Mouse (Mus musculus): ENCODE measurements around the gene Phykpl. TPM values are rescaled to one million over a fixed set of nuclear protein-coding genes. Genes with fewer than 3 reads are reported as not detected.
A peak's percentile ranks its signal among the peaks of the same experiment; 100 is the strongest.

Phykpl gene
- total and polyA plus RNA-seq, 2 experiments from 2014 or later: 13.9 to 35.2 TPM

- peak within 1 kb of the TSS; percentile 76 for H3K9ac ChIP-seq (replicated peaks; ENCODE audit: low read depth, low read length)
- peak within 1 kb of the TSS; percentile 82 for H3K4me3 ChIP-seq (ENCODE audit: low read depth, low read length)
- TF ChIP-seq EP300 (IDR thresholded peaks at IDR 0.05; ENCODE audit: low read depth): peak; percentile 62; the same call in 1 of the 2 replicates
- no peak for TF ChIP-seq CTCF (IDR thresholded peaks at IDR 0.05; ENCODE audit: low read depth)
- H3K4me1 ChIP-seq (ENCODE audit: control insufficient read depth, insufficient read depth): peaks cover 21% of the 10 kb centered on the region
- H3K4me2 ChIP-seq (ENCODE audit: low read depth, low read length): peak within 1 kb of the TSS; percentile 94
- ATAC-seq (ENCODE audit: insufficient read depth, low read depth) (peak; percentile 91), DNase-seq (ENCODE audit: low spot score) (peak; percentile 99)
- WGBS: under 1% methylated on average over 51 of the region's 51 CpGs
- peaks cover 22% of the 10 kb centered on the region for H3K36me3 ChIP-seq (replicated peaks; ENCODE audit: control insufficient read depth, insufficient read depth, low read length)
- H3K9me3 ChIP-seq (replicated peaks; ENCODE audit: control insufficient read depth, low read length): no peaks in the 10 kb centered on the region
- peak within 1 kb of the TSS; percentile 70; the same call in 1 of the 2 replicates for H3K27ac ChIP-seq (ENCODE audit: low read depth)
- H3K27me3 ChIP-seq (ENCODE audit: control insufficient read depth, insufficient read depth, low read length): no peaks in the 10 kb centered on the region
Observed at GRCm38 (mm10) chr11:51619409-51620060, 35.0 kb downstream of the Phykpl start, which contains the start of gene Nhp2. Gene Nhp2, plus strand, starts transcription at chr11:51619735.

GRCm38 (mm10) chr11:51620084-51620483 lies 35.5 kb downstream of the Phykpl start:
- H3K36me3 ChIP-seq (replicated peaks; ENCODE audit: control insufficient read depth, insufficient read depth, low read length): peaks cover 28% of the 10 kb centered on the region
- DNase-seq (ENCODE audit: low spot score) (no peak), ATAC-seq (ENCODE audit: insufficient read depth, low read depth) (no peak)
- peak overlapping the region; percentile 70; the same call in 1 of the 2 replicates for H3K27ac ChIP-seq (ENCODE audit: low read depth)
- 1% methylated on average over 11 of the region's 11 CpGs for WGBS
- H3K4me3 ChIP-seq (ENCODE audit: low read depth, low read length): peak overlapping the region; percentile 82
- TF ChIP-seq CTCF (IDR thresholded peaks at IDR 0.05; ENCODE audit: low read depth) (no peak), EP300 (IDR thresholded peaks at IDR 0.05; ENCODE audit: low read depth) (no peak)
- peaks cover 17% of the 10 kb centered on the region for H3K4me1 ChIP-seq (ENCODE audit: control insufficient read depth, insufficient read depth)
- no peaks in the 10 kb centered on the region for H3K9me3 ChIP-seq (replicated peaks; ENCODE audit: control insufficient read depth, low read length)
- H3K9ac ChIP-seq (replicated peaks; ENCODE audit: low read depth, low read length): peak overlapping the region; percentile 76
- H3K27me3 ChIP-seq (ENCODE audit: control insufficient read depth, insufficient read depth, low read length): no peaks in the 10 kb centered on the region
- peak overlapping the region; percentile 94 for H3K4me2 ChIP-seq (ENCODE audit: low read depth, low read length)

- Histone ChIP-seq H3K4me1 (ENCODE audit: control insufficient read depth, insufficient read depth) (peaks cover 9% of the 10 kb centered on the region), H3K36me3 (replicated peaks; ENCODE audit: control insufficient read depth, insufficient read depth, low read length) (peaks cover 42% of the 10 kb centered on the region), H3K27me3 (ENCODE audit: control insufficient read depth, insufficient read depth, low read length) (no peaks in the 10 kb centered on the region), H3K27ac (ENCODE audit: low read depth) (no peak overlapping the region), H3K9ac (replicated peaks; ENCODE audit: low read depth, low read length) (no peak overlapping the region), H3K4me3 (ENCODE audit: low read depth, low read length) (no peak overlapping the region), H3K9me3 (replicated peaks; ENCODE audit: control insufficient read depth, low read length) (no peaks in the 10 kb centered on the region), H3K4me2 (ENCODE audit: low read depth, low read length) (no peak overlapping the region)
- no peak for DNase-seq (ENCODE audit: low spot score)
- no peak for ATAC-seq (ENCODE audit: insufficient read depth, low read depth)
- 91% methylated on average over 2 of the region's 2 CpGs for WGBS
- TF ChIP-seq EP300 (IDR thresholded peaks at IDR 0.05; ENCODE audit: low read depth) (no peak), CTCF (IDR thresholded peaks at IDR 0.05; ENCODE audit: low read depth) (no peak)
Observed at GRCm38 (mm10) chr11:51621776-51622175, 37.2 kb downstream of the Phykpl start.

GRCm38 (mm10) chr11:51622971-51623491 lies 38.5 kb downstream of the Phykpl start:
- no peak overlapping the region for H3K9ac ChIP-seq (replicated peaks; ENCODE audit: low read depth, low read length)
- H3K27ac ChIP-seq (ENCODE audit: low read depth): no peak overlapping the region
- no peak overlapping the region for H3K4me2 ChIP-seq (ENCODE audit: low read depth, low read length)
- TF ChIP-seq EP300 (IDR thresholded peaks at IDR 0.05; ENCODE audit: low read depth): no peak
- TF ChIP-seq CTCF (IDR thresholded peaks at IDR 0.05; ENCODE audit: low read depth): no peak
- 72% methylated on average over 7 of the region's 7 CpGs for WGBS
- H3K4me1 ChIP-seq (ENCODE audit: control insufficient read depth, insufficient read depth): peaks cover 9% of the 10 kb centered on the region
- peaks cover 55% of the 10 kb centered on the region for H3K36me3 ChIP-seq (replicated peaks; ENCODE audit: control insufficient read depth, insufficient read depth, low read length)
- ATAC-seq (ENCODE audit: insufficient read depth, low read depth): no peak
- no peak overlapping the region for H3K4me3 ChIP-seq (ENCODE audit: low read depth, low read length)
- DNase-seq (ENCODE audit: low spot score): no peak
- H3K27me3 ChIP-seq (ENCODE audit: control insufficient read depth, insufficient read depth, low read length): no peaks in the 10 kb centered on the region
- no peaks in the 10 kb centered on the region for H3K9me3 ChIP-seq (replicated peaks; ENCODE audit: control insufficient read depth, low read length)

GRCm38 (mm10) chr11:51625187-51625820 lies 40.7 kb downstream of the Phykpl start:
- H3K9ac ChIP-seq (replicated peaks; ENCODE audit: low read depth, low read length): no peak overlapping the region
- H3K27me3 ChIP-seq (ENCODE audit: control insufficient read depth, insufficient read depth, low read length): no peaks in the 10 kb centered on the region
- TF ChIP-seq EP300 (IDR thresholded peaks at IDR 0.05; ENCODE audit: low read depth): no peak
- DNase-seq (ENCODE audit: low spot score) (no peak), ATAC-seq (ENCODE audit: insufficient read depth, low read depth) (no peak)
- no peak overlapping the region for H3K27ac ChIP-seq (ENCODE audit: low read depth)
- H3K4me3 ChIP-seq (ENCODE audit: low read depth, low read length): no peak overlapping the region
- WGBS: 61% methylated on average over 5 of the region's 5 CpGs
- H3K4me2 ChIP-seq (ENCODE audit: low read depth, low read length): no peak overlapping the region
- H3K36me3 ChIP-seq (replicated peaks; ENCODE audit: control insufficient read depth, insufficient read depth, low read length): peaks cover 66% of the 10 kb centered on the region
- H3K4me1 ChIP-seq (ENCODE audit: control insufficient read depth, insufficient read depth): peaks cover 5% of the 10 kb centered on the region
- H3K9me3 ChIP-seq (replicated peaks; ENCODE audit: control insufficient read depth, low read length): no peaks in the 10 kb centered on the region

Data from heart, postnatal 0 days (tissue).